In genomic region chr4:82000590-82001405, GRCm38 (mm10) we compare ENCODE assay signal across 8 mouse cellular contexts.
DNase-seq lines count a peak whose midpoint lies in the region; ATAC-seq and TF ChIP-seq lines count a peak whose summit lies in the region.

No protein-coding gene starts in this region.

- H3K36me3 ChIP-seq in lung, embryonic 16.5 days (ENCODE audit: control insufficient read depth, insufficient read depth, low read length): no peaks in the 10 kb centered on the region
- no peaks in the 10 kb centered on the region for H3K36me3 ChIP-seq in lung, postnatal 0 days (ENCODE audit: insufficient read depth, low read length)
- no peaks in the 10 kb centered on the region for H3K36me3 ChIP-seq in limb, embryonic 12.5 days
- no peaks in the 10 kb centered on the region for H3K36me3 ChIP-seq in forebrain, postnatal 0 days (ENCODE audit: insufficient read depth)

- H3K27me3 ChIP-seq in lung, embryonic 16.5 days (ENCODE audit: control insufficient read depth, insufficient read depth, low read depth, low read length): no peaks in the 10 kb centered on the region
- H3K27me3 ChIP-seq in lung, postnatal 0 days (replicated peaks; ENCODE audit: insufficient read depth, low read length): no peaks in the 10 kb centered on the region
- no peaks in the 10 kb centered on the region for H3K27me3 ChIP-seq in limb, embryonic 12.5 days
- H3K27me3 ChIP-seq in forebrain, postnatal 0 days (ENCODE audit: insufficient read depth, low read length): no peaks in the 10 kb centered on the region

- no peak for ATAC-seq in lung, embryonic 16.5 days (ENCODE audit: low read depth)
- no peak for ATAC-seq in lung, postnatal 0 days
- ATAC-seq in limb, embryonic 12.5 days (ENCODE audit: insufficient number of reproducible peaks, insufficient read depth, low FRiP score, low TSS enrichment, low read depth): peak; percentile 56; the same call in 1 of the 2 replicates
- no peak for ATAC-seq in forebrain, postnatal 0 days

- H3K9me3 ChIP-seq in lung, embryonic 16.5 days (ENCODE audit: control insufficient read depth, low read length): no peaks in the 10 kb centered on the region
- H3K9me3 ChIP-seq in lung, postnatal 0 days (ENCODE audit: low read length): no peaks in the 10 kb centered on the region
- no peaks in the 10 kb centered on the region for H3K9me3 ChIP-seq in limb, embryonic 12.5 days
- no peaks in the 10 kb centered on the region for H3K9me3 ChIP-seq in forebrain, postnatal 0 days (ENCODE audit: low read length)

- peak overlapping the region; percentile 61 for H3K27ac ChIP-seq in lung, embryonic 16.5 days (ENCODE audit: low read length)
- no peak overlapping the region for H3K27ac ChIP-seq in lung, postnatal 0 days (ENCODE audit: low read length)
- H3K27ac ChIP-seq in limb, embryonic 12.5 days: peak overlapping the region; percentile 85
- H3K27ac ChIP-seq in forebrain, postnatal 0 days (ENCODE audit: low read depth, low read length): no peak overlapping the region

- peak; percentile 42 to 61 for DNase-seq in cerebellum, postnatal 10 days
- DNase-seq in cerebellum, adult 18-20 months: no peak
- DNase-seq in lung, postnatal 0 days (ENCODE audit: low spot score): no peak
- DNase-seq in heart, adult 9 months (ENCODE audit: low spot score in 2 of 2): peak; percentile 40 to 55
- no peak for DNase-seq in forebrain, postnatal 0 days
- DNase-seq in adrenal gland, adult 8-10 months: no peak

- TF ChIP-seq EP300 in lung, postnatal 0 days (IDR thresholded peaks at IDR 0.05): no peak

- no peak overlapping the region for H3K4me3 ChIP-seq in lung, embryonic 16.5 days (ENCODE audit: low read length)
- no peak overlapping the region for H3K4me3 ChIP-seq in lung, postnatal 0 days (ENCODE audit: low read depth, low read length)
- no peak overlapping the region for H3K4me3 ChIP-seq in limb, embryonic 12.5 days (replicated peaks)
- H3K4me3 ChIP-seq in forebrain, postnatal 0 days (ENCODE audit: low read depth, low read length): no peak overlapping the region

- H3K9ac ChIP-seq in lung, embryonic 16.5 days (ENCODE audit: low read length): no peak overlapping the region
- H3K9ac ChIP-seq in lung, postnatal 0 days (replicated peaks; ENCODE audit: low read depth): no peak overlapping the region
- H3K9ac ChIP-seq in limb, embryonic 12.5 days (replicated peaks): no peak overlapping the region
- no peak overlapping the region for H3K9ac ChIP-seq in forebrain, postnatal 0 days

- TF ChIP-seq CTCF in lung, postnatal 0 days (IDR thresholded peaks at IDR 0.05): no peak
- no peak for TF ChIP-seq CTCF in forebrain, postnatal 0 days (IDR thresholded peaks at IDR 0.05; ENCODE audit: low read depth)

- no peak overlapping the region for H3K4me2 ChIP-seq in lung, embryonic 16.5 days (ENCODE audit: low read depth, low read length)
- H3K4me2 ChIP-seq in lung, postnatal 0 days (replicated peaks; ENCODE audit: low read depth, low read length): no peak overlapping the region
- H3K4me2 ChIP-seq in limb, embryonic 12.5 days: no peak overlapping the region
- H3K4me2 ChIP-seq in forebrain, postnatal 0 days (ENCODE audit: low read depth): no peak overlapping the region

- 64% methylated on average over 19 of the region's 19 CpGs for WGBS in lung, embryonic 16.5 days
- WGBS in lung, postnatal 0 days: 69% methylated on average over 19 of the region's 19 CpGs
- WGBS in limb, embryonic 12.5 days: 69% methylated on average over 19 of the region's 19 CpGs
- 80% methylated on average over 19 of the region's 19 CpGs for WGBS in forebrain, postnatal 0 days

- H3K4me1 ChIP-seq in lung, embryonic 16.5 days (replicated peaks; ENCODE audit: control insufficient read depth, insufficient read depth, low read length): peaks cover 12% of the 10 kb centered on the region
- no peaks in the 10 kb centered on the region; the same call in 1 of the 2 replicates for H3K4me1 ChIP-seq in lung, postnatal 0 days (ENCODE audit: insufficient read depth, low read depth, low read length)
- peaks cover 18% of the 10 kb centered on the region for H3K4me1 ChIP-seq in limb, embryonic 12.5 days (replicated peaks)
- no peaks in the 10 kb centered on the region for H3K4me1 ChIP-seq in forebrain, postnatal 0 days (ENCODE audit: insufficient read depth)

Comparison
In these comparisons a context has a peak if more than half of its experiments do, and no peak if none do; other contexts are left out.
1. DNase-seq: peak in cerebellum, postnatal 10 days (2 of 2) and heart, adult 9 months (2 of 2); none in cerebellum, adult 18-20 months (0 of 2), lung, postnatal 0 days (single experiment), forebrain, postnatal 0 days (single experiment) and adrenal gland, adult 8-10 months (single experiment).
2. H3K27ac ChIP-seq: peak in lung, embryonic 16.5 days (single experiment) and limb, embryonic 12.5 days (single experiment); none in lung, postnatal 0 days (single experiment) and forebrain, postnatal 0 days (single experiment).